Mouse (Mus musculus): ENCODE data around the gene Sgsm1. TPM values are rescaled to one million over a fixed set of nuclear protein-coding genes. Genes with fewer than 3 reads are reported as not detected.

The Sgsm1 gene
- total and polyA plus RNA-seq, 2 experiments from 2014 or later = 27.3 to 52.9 TPM

DNA sequence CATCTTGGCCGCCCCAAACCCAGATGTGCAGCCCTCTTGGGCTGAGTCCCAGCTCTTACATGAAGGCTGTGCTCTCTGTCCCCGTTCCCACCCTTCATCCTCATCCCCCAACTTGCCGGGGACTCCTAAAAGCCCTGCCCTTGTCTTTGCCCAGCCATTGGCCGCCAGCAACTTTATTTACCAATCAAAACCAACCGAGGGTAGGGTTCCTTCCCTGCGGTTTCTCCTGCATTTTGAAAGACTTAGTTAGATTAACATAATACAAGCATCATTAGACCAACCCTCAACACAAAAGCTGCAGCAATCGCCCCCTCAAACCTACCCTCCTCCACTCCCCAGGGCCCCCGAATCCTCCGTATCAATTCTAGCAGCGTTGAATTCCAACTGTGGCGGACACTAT lies 35.2 kb upstream of the Sgsm1 start:
- H3K36me3 ChIP-seq (ENCODE audit: insufficient read depth, low read length) = no peaks in the 10 kb centered on the region
- no peak overlapping the region for H3K9ac ChIP-seq (replicated peaks; ENCODE audit: low read length, poor library complexity, severe bottlenecking)
- H3K9me3 ChIP-seq (ENCODE audit: low read length) = no peaks in the 10 kb centered on the region
- WGBS = 11% methylated on average over 11 of the region's 11 CpGs
- ATAC-seq (ENCODE audit: low FRiP score) = no peak
- 0 out of 2 replicates have a peak, but pooled peaks cover 2% of the 10 kb centered on the region for H3K4me1 ChIP-seq (ENCODE audit: insufficient read depth, low read length)
- H3K4me3 ChIP-seq (ENCODE audit: low read depth, low read length) = no peak overlapping the region
- no peak overlapping the region for H3K4me2 ChIP-seq (ENCODE audit: low read depth, low read length, poor library complexity, severe bottlenecking)
- H3K27me3 ChIP-seq (ENCODE audit: insufficient read depth, low read length) = peaks cover 35% of the 10 kb centered on the region
- no peak overlapping the region for H3K27ac ChIP-seq (ENCODE audit: low read depth, low read length)
- no peak for DNase-seq (ENCODE audit: low spot score)
- TF ChIP-seq CTCF (IDR thresholded peaks at IDR 0.05) = no peak

- Histone ChIP-seq H3K9me3 (ENCODE audit: low read length) (no peaks in the 10 kb centered on the region), H3K9ac (replicated peaks; ENCODE audit: low read length, poor library complexity, severe bottlenecking) (no peak overlapping the region), H3K36me3 (ENCODE audit: insufficient read depth, low read length) (no peaks in the 10 kb centered on the region), H3K4me3 (ENCODE audit: low read depth, low read length) (no peak overlapping the region), H3K27ac (ENCODE audit: low read depth, low read length) (no peak overlapping the region), H3K4me1 (ENCODE audit: insufficient read depth, low read length) (0 out of 2 replicates have a peak, but pooled peaks cover 2% of the 10 kb centered on the region), H3K27me3 (ENCODE audit: insufficient read depth, low read length) (peaks cover 35% of the 10 kb centered on the region), H3K4me2 (ENCODE audit: low read depth, low read length, poor library complexity, severe bottlenecking) (no peak overlapping the region)
- ATAC-seq (ENCODE audit: low FRiP score) (no peak), DNase-seq (ENCODE audit: low spot score) (no peak)
- 33% methylated on average over 16 of the region's 16 CpGs for WGBS
- no peak for TF ChIP-seq CTCF (IDR thresholded peaks at IDR 0.05)
These were observed 34.2 kb upstream of the Sgsm1 start for GRCm38 (mm10) chr5:113344635-113345386.

DNA sequence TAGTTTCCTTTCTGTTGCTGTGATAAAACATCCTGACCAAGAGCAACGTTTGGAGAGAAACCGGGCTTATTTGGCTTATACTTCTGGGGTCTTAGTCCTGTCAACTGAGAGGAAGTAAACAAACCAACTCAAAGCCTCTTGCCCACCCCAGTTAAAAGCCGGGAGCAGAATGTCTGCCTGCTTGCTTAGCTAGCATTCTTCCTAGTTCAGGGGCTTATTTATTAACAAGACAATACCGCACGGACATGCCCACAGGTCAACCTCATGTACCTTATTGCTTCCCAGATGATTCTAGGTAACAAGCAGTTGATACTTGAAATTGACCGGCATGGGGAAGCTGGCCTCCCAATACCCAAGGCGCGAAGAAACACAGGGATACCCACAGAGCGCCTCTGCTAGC lies 25.7 kb upstream of the Sgsm1 start:
- Histone ChIP-seq H3K4me3 (ENCODE audit: low read depth, low read length) (no peak overlapping the region), H3K9me3 (ENCODE audit: low read length) (no peaks in the 10 kb centered on the region), H3K4me2 (ENCODE audit: low read depth, low read length, poor library complexity, severe bottlenecking) (no peak overlapping the region), H3K4me1 (ENCODE audit: insufficient read depth, low read length) (0 out of 2 replicates have a peak, but pooled peaks cover 10% of the 10 kb centered on the region), H3K9ac (replicated peaks; ENCODE audit: low read length, poor library complexity, severe bottlenecking) (no peak overlapping the region), H3K27ac (ENCODE audit: low read depth, low read length) (no peak overlapping the region), H3K27me3 (ENCODE audit: insufficient read depth, low read length) (peaks cover 24% of the 10 kb centered on the region), H3K36me3 (ENCODE audit: insufficient read depth, low read length) (no peaks in the 10 kb centered on the region)
- no peak for DNase-seq (ENCODE audit: low spot score)
- TF ChIP-seq CTCF (IDR thresholded peaks at IDR 0.05) = no peak
- 30% methylated on average over 9 of the region's 9 CpGs for WGBS
- no peak for ATAC-seq (ENCODE audit: low FRiP score)

GRCm38 (mm10) chr5:113335732-113336131 lies 25.1 kb upstream of the Sgsm1 start:
- Histone ChIP-seq H3K9ac (replicated peaks; ENCODE audit: low read length, poor library complexity, severe bottlenecking) (no peak overlapping the region), H3K27ac (ENCODE audit: low read depth, low read length) (no peak overlapping the region), H3K27me3 (ENCODE audit: insufficient read depth, low read length) (peaks cover 24% of the 10 kb centered on the region), H3K36me3 (ENCODE audit: insufficient read depth, low read length) (no peaks in the 10 kb centered on the region), H3K4me1 (ENCODE audit: insufficient read depth, low read length) (0 out of 2 replicates have a peak, but pooled peaks cover 10% of the 10 kb centered on the region), H3K4me2 (ENCODE audit: low read depth, low read length, poor library complexity, severe bottlenecking) (peak overlapping the region; percentile 32; the same call in 1 of the 2 replicates), H3K9me3 (ENCODE audit: low read length) (no peaks in the 10 kb centered on the region), H3K4me3 (ENCODE audit: low read depth, low read length) (peak overlapping the region; percentile 1; the same call in 1 of the 2 replicates)
- TF ChIP-seq CTCF (IDR thresholded peaks at IDR 0.05) = no peak
- ATAC-seq (ENCODE audit: low FRiP score) (no peak), DNase-seq (ENCODE audit: low spot score) (no peak)
- WGBS = 2% methylated on average over 17 of the region's 17 CpGs

- 0 out of 2 replicates have a peak, but pooled peaks cover 10% of the 10 kb centered on the region for H3K4me1 ChIP-seq (ENCODE audit: insufficient read depth, low read length)
- no peaks in the 10 kb centered on the region for H3K9me3 ChIP-seq (ENCODE audit: low read length)
- no peaks in the 10 kb centered on the region for H3K36me3 ChIP-seq (ENCODE audit: insufficient read depth, low read length)
- DNase-seq (ENCODE audit: low spot score) = no peak
- H3K9ac ChIP-seq (replicated peaks; ENCODE audit: low read length, poor library complexity, severe bottlenecking) = no peak overlapping the region
- 8% methylated on average over 33 of the region's 34 CpGs for WGBS
- ATAC-seq (ENCODE audit: low FRiP score) = no peak
- no peak overlapping the region for H3K27ac ChIP-seq (ENCODE audit: low read depth, low read length)
- no peak overlapping the region for H3K4me2 ChIP-seq (ENCODE audit: low read depth, low read length, poor library complexity, severe bottlenecking)
- H3K4me3 ChIP-seq (ENCODE audit: low read depth, low read length) = 0 out of 2 replicates have a peak overlapping the region, but pooled peaks have one; percentile 5
- peaks cover 24% of the 10 kb centered on the region for H3K27me3 ChIP-seq (ENCODE audit: insufficient read depth, low read length)
- TF ChIP-seq CTCF (IDR thresholded peaks at IDR 0.05) = no peak
These were observed 24.3 kb upstream of the Sgsm1 start for GRCm38 (mm10) chr5:113334621-113335530.
